Mouse (Mus musculus) layer of hippocampus, adult 18-20 months (tissue): ENCODE data around the gene Gm14406. TPM values are rescaled to one million over a fixed set of nuclear protein-coding genes. Genes with fewer than 3 reads are reported as not detected.
"Not testable (repeated sequence)": the region's sequence is repeated elsewhere in the genome, so short reads cannot be mapped to it uniquely, and the experiment has no call there.

Experiments
- DNase-seq, 2 experiments: peaks; one replicate each; pipeline ENCODE4 v3.0.0; 2022; ENCODE audit warnings: low spot score in 2 of 2
- long read RNA-seq: library from polyadenylated mRNA; stranded (forward); transcript quantifications from one replicate; pipeline ENCODE4 v2.0.0, GENCODE M21; 2021
- total RNA-seq, 2 experiments: library from RNA; stranded (reverse); gene quantifications; 2 replicates each; pipeline ENCODE4 v1.2.3; 2021

Gene Gm14406
- under 1 TPM in 1 of 2 experiments, not detected in 1; 0.86 TPM for total RNA-seq
- long read RNA-seq = 0 reads

DNA sequence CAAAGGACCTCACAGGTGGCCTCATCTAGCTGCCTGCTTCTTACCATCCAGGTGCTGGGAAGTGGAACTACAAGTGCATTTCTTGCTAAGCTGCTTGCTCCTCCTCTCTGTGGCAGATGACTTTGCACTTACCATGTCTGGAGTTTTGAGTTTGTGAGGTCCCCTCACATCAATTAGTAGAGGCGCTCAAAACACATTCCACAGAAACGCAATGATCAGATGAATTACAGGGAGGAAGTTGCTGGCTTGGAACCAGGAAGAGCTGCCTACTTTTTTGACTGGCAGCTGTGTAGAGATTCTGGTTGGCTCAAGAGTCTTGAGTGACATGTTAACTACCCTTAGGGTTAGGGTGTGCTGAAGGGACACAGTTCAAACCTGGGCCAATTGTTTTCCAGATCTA, at the start of gene Gm14406:
Gene Gm14406 (minus strand): TSS at position 213 of the 400 bp plus-strand sequence.
- DNase-seq = not testable (repeated sequence)

DNA sequence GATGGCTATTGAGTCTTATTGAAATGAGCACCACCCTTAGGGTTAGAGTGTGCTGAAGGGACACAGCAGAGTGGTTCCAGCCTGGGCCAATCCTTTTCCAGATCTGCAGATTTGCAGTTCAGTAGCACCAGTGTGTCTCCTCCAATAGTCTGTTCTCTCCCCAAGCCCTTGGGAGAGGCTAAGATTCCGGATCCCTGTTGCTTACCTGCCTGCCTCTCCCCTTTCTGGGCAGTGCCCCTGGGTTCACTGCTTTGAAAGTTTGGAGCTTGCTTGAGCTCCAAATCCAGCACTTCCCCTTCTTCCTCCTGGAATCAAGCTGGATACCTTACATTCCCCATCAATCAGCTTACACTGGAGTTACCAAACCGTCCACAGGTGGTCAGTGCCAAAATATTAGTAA, 2.9 kb downstream of the Gm14406 start:
- DNase-seq = not testable (repeated sequence)

DNA sequence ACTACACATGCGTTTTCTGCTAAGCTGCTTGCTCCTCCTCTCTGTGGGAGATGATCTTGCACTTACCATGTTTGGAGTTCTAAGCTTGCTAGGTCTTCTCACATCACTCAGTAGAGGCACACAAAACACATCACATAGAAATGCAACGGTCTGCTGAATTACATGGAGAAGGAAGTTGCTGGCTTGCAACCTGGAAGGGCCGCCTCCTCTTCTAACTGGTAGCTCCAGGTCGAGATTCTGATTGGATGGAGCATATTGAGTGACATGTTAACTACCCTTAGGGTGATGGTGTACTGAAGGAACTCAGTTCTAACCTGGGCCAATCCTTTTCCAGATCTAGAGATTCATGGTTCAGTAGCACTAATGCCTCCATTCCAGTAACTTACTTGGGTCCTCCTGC, 18.6 kb downstream of the Gm14406 start:
- not testable (repeated sequence) for DNase-seq

DNA sequence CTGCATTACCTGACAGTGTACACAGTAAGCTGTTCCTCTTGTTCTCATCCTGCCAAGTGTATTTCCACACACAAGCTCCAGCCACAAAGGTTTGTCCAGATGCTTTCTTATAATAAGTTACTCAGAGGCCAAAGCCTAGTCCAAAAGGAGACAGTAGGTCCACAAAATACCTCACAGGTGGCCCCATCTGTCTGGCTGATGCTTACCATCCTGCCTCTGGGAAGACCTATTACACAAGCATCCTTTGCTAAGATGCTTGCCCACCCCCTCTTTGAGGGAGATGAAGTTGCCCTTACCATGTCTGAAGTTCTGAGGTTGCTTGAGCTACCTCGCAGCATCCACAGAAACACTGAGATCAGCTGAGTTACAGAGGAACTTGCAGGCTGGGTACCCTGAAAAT, 22.7 kb downstream of the Gm14406 start:
- not testable (repeated sequence) for DNase-seq

DNA sequence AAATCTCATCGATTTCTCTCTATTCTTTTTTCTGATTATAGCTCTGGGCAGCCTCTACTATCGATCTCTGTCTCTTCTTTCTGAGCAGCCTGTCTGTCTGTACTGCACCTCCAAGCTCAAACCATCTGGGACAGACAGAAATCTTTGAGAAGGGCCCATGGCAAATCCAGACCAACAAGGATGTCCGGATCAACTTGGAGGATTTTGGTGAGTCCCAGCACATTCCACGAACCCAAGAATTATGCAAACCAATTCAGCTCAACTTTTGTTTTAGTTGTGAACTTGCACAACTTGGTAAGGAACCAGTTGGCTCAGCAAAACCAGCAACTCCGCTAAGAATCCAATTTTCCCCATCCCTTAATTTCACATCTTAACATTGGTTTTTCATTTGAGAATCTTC, 40.3 kb downstream of the Gm14406 start:
- DNase-seq = not testable (repeated sequence)

DNA sequence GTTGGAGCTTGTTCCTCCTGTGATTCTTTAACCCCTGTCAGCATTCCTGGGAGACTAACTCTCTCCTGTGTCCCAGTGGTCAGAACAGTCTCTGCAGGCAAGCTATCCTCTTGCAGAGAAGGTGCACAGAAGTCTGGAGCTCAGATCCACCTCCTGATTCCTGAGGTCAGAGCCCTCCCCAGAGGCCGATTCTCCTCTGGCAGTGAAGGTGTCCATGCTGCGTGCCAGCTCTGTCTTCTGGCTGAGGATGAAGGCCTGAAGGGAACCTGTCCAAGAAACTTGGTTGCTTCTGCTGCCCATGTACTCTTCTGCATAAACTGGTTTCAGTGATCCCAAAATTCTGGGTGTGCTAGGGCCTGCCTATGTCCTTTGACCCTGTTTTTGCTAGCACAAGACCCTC, 40.9 kb downstream of the Gm14406 start:
- not testable (repeated sequence) for DNase-seq

DNA sequence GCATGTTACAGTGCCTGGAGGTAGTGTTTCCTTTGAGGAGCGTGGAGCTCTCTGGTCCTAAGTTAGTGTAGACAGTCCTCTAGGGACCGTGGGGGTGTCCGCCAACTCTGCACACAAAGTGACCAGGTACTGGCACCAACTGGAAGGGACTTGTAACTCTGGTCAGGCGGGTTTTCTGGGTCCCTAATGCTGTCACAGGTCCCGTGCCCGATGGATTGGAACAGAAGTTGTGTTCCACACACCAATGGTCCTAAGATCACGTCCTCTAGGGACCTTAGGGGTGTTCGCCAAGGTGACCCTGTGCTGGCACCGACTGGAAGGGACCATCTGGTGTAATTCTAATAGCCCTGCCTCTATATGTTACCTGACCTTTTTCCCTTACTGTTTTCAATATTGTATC, 42.1 kb downstream of the Gm14406 start:
- DNase-seq = no peak

DNA sequence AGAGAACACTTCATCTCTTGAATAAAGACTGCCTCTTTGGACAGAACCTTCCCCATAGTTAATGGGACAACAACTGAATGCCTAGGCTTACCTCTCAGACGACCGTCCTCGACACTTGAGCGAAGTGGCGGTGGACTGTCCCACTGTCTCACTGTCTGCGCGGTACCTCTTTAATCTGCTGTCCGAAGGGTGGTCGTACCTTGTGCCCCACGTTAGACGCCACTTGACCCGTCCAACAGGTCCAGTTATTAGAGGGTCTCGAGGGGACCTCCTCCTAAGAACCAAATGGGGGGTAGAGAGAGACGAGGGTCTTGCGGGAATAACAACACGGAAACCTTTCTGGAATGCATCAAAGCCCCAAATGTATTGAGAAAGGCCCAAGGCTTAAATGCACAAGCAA, 53.8 kb downstream of the Gm14406 start:
- DNase-seq = not testable (repeated sequence)

DNA sequence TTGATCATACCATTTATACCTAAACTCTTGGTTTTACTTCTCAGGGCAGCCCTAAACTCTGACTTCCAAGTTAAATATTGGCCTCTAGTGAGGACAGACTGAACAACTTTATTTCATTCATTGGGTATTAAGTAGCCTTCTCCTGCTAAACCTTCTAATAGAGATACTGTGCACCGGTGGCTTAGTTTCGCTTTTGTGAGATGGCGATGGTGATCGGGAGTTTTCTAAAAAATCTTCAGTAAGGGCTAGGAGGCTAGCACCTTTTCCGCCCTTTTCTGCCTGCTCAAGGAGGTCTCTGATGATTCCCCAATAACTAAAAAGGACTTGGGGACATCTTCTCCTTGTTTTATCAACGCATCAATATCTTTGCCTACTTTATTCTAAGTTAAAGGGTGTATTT, 54.3 kb downstream of the Gm14406 start:
- not testable (repeated sequence) for DNase-seq

DNA sequence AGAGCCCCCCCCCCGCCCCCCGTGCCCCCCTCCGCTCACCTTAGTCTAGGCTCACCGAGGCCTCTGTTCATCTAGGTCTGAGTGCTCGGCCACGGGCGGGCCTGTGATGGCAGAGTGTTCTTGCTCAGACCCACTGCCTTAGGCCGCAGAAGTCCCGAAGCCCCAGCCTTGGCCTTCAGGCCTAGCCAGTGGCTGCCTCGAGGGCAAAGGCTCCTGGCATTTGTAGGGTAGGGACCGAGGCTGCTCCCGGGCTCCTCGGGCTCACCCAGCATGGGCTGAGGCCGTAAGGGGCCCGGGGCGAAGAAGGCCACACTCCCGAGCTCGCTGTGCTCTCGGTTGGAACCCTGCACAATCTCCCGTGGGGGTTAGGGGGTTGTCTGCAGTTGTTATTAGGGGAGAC, 54.9 kb downstream of the Gm14406 start:
- DNase-seq = no peak

DNA sequence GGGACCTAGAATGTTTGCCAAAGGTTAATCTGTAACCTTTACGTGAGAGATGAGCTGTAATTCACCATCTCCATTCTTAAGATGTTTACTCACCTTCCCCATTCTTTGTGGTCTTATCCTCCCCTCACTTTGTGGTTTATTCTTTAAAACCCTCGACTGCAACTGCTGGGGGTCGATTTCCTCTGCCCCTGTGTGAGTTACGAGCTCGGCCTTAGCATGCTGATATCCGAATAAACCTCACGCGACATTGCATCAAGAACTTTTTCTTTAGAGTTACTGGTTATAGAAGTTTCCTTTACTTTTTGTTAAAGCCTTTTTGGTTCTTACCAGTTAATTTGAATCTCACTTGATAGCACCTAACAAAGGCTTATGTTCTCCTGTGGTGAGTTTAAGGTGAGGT, 58.0 kb downstream of the Gm14406 start:
- no peak for DNase-seq

Other genes starting within 250 kb of the Gm14406 start
- 10 to 100 TPM; 34.9 to 42.3 TPM for gene Gm14418, start 179.9 kb downstream of the Gm14406 start, total RNA-seq
- 10 to 100 TPM; 52.8 to 55.0 TPM for gene Zfp970, start 113.5 kb downstream of the Gm14406 start, total RNA-seq
- 10 to 100 TPM; 48.2 to 58.3 TPM for gene Gm14403, start 80.0 kb downstream of the Gm14406 start, total RNA-seq
- 10 to 100 TPM; 41.5 to 42.0 TPM for gene Gm14322, start 181.1 kb upstream of the Gm14406 start, total RNA-seq